Mouse (Mus musculus) olfactory bulb, adult 2 months (tissue): Measurements from ENCODE around the gene Scfd2. TPM values are rescaled to one million over a fixed set of nuclear protein-coding genes. Genes with fewer than 3 reads are reported as not detected.

Source experiments
- H3K27ac ChIP-seq: fragments of 200-500 bp; 2 replicates; pipeline ENCODE4 v1.5.1; 2012; ENCODE audit warnings: low read depth, low read length; ENCODE audit not compliant: insufficient read depth
- H3K4me1 ChIP-seq: fragments of 200-500 bp; 2 replicates; pipeline ENCODE4 v1.6.1; 2012; ENCODE audit warnings: low read length; ENCODE audit not compliant: control insufficient read depth, insufficient read depth
- H3K4me3 ChIP-seq: fragments of 200-500 bp; 2 replicates; pipeline ENCODE4 v1.5.1; 2012; ENCODE audit warnings: mild to moderate bottlenecking, low read depth, low read length, moderate library complexity; ENCODE audit not compliant: insufficient read depth
- CTCF ChIP-seq: fragments of 200-500 bp; IDR thresholded peaks from 2 replicates; pipeline ENCODE4 v1.5.1; 2012; ENCODE audit warnings: low read depth, mild to moderate bottlenecking, low read length, moderate library complexity; ENCODE audit not compliant: insufficient read depth
- POLR2A ChIP-seq: fragments of 200-500 bp; IDR thresholded peaks from 2 replicates; pipeline ENCODE4 v1.6.1; 2012; ENCODE audit warnings: mild to moderate bottlenecking, low read depth, low read length, moderate library complexity; ENCODE audit not compliant: insufficient read depth
- WGBS: fragments of 180-500 bp; shearing (Covaris S2); methylation state at CpG from one replicate; pipeline ENCODE4 v1.1.7; 2018; 5-methylcytosine and 5-hydroxymethylcytosine counted together
- polyA plus RNA-seq: library from polyadenylated mRNA; stranded (reverse); fragments of >200 nt; gene quantifications from 2 replicates; pipeline ENCODE4 v1.2.4, GENCODE M21; 2012; ENCODE audit warnings: low replicate concordance; ENCODE audit not compliant: missing spikeins, insufficient read depth, insufficient read length

Gene Scfd2
- polyA plus RNA-seq, 1 experiment, result not detected

DNA sequence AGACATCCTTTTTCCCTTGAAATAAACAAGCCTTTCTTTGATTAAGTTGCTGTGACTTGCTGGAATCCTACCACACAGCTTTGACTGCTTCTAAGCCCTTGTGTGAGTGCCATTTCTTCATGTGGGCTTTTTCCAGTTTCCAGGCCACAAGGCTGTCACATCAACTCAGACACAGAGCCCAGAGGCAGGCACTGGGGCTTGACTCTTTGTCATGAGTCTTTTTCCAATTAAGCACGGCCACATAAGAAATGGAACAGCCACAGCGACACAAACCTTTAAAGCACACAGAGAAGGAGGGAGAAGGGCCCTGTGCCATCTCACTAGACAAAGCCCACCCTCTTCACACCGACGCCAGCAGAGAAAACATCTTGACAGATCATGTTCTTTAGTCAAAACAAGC, 313.0 kb downstream of the Scfd2 start:
- no peak overlapping the region for H3K27ac ChIP-seq
- H3K4me3 ChIP-seq, result no peak overlapping the region
- 0 out of 2 replicates have a peak, but pooled peaks cover 3% of the 10 kb centered on the region for H3K4me1 ChIP-seq
- 55% methylated on average over 4 of the region's 4 CpGs for WGBS
- no peak for TF ChIP-seq POLR2A
- TF ChIP-seq CTCF, result no peak

GRCm38 (mm10) chr5:74215125-74215524, 316.4 kb downstream of the Scfd2 start:
- Histone ChIP-seq H3K4me1 (0 out of 2 replicates have a peak, but pooled peaks cover 5% of the 10 kb centered on the region), H3K4me3 (no peak overlapping the region), H3K27ac (no peak overlapping the region)
- TF ChIP-seq POLR2A, result no peak
- TF ChIP-seq CTCF, result no peak
- WGBS, result 29% methylated on average over 4 of the region's 4 CpGs

DNA sequence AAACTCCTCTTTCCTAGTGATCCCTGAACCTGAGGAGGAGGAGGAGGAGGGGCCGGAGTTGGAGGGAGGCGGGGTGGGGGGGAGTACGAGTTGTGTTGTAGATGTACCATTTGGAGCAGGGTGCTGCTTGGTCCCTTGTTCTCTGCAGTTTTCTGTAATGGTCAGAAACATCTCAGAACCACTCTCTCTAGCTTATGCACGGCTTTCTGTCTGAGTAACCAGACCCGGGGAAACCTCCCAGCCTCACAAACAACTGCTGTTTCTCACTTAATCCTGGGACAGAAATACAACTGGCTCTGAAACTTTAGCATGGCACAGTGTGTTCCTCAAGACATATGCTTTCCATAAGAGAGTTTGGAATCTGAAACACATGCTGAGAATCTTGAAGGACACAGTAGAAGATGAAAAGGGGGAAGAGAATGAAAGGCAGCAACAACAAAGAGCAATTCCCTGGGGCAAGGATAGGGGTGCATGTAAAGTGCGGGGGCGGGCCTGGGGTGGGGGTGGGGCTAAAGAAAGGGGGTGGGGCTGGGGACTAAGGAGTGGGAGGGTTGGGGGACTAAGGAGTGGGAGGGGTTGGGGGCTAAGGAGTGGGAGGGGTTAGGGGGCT, 317.0 kb downstream of the Scfd2 start:
- WGBS, result 33% methylated on average over 7 of the region's 7 CpGs
- Histone ChIP-seq H3K4me1 (0 out of 2 replicates have a peak, but pooled peaks cover 5% of the 10 kb centered on the region), H3K27ac (no peak overlapping the region), H3K4me3 (no peak overlapping the region)
- TF ChIP-seq CTCF, result no peak

GRCm38 (mm10) chr5:74211346-74211745, 320.2 kb downstream of the Scfd2 start:
- TF ChIP-seq POLR2A (no peak), CTCF (no peak)
- 81% methylated on average over 11 of the region's 11 CpGs for WGBS
- H3K27ac ChIP-seq, result no peak overlapping the region
- H3K4me1 ChIP-seq, result peaks cover 12% of the 10 kb centered on the region
- H3K4me3 ChIP-seq, result no peak overlapping the region

DNA sequence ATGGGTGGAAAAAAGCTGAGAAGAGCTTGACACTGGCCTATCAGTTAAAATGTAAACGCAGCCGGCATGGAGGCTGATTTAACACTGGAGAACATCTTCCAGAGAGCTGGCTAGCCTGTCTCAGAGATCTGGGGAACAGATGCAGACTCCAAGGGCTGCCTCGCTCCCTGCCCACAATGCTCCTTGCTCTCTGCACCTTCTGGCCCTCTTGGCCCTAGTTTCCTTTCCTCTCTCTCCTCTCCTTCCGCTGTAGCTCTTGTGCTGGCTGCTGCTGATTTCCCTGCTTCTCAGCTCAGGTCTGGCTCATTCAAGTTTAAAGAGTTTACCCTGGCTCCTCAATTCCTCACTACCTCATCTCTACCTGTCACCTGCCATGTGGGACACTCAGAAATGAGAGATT, 321.9 kb downstream of the Scfd2 start:
- 91% methylated on average over 4 of the region's 4 CpGs for WGBS
- no peak overlapping the region for H3K27ac ChIP-seq
- TF ChIP-seq POLR2A, result no peak
- no peak for TF ChIP-seq CTCF
- no peak overlapping the region for H3K4me3 ChIP-seq
- peaks cover 13% of the 10 kb centered on the region for H3K4me1 ChIP-seq

DNA sequence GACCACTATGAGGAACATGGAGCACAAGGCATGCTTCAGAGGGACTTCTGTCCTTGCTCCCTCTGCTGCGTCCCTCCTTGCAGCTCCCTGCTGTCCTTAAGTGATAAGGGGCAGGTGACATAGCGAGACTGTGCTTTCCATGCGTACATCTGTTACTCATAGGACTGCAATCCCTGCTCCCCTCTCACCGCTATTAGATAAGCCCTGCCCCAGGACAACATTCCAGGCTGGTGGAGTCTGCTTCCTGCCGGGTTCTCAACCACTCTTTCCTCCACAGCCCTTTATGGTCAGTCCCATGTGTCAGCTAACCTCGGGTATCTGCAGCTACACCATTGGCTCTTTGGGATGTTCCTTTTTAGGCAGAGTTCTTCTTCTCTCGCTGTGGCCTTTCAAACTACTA, 323.1 kb downstream of the Scfd2 start:
- Histone ChIP-seq H3K27ac (no peak overlapping the region), H3K4me1 (peaks cover 13% of the 10 kb centered on the region), H3K4me3 (no peak overlapping the region)
- 84% methylated on average over 7 of the region's 7 CpGs for WGBS
- TF ChIP-seq CTCF, result no peak
- TF ChIP-seq POLR2A, result no peak

- TF ChIP-seq POLR2A, result no peak
- no peak for TF ChIP-seq CTCF
- WGBS, result 54% methylated on average over 3 of the region's 3 CpGs
- Histone ChIP-seq H3K4me1 (peaks cover 15% of the 10 kb centered on the region), H3K4me3 (no peak overlapping the region), H3K27ac (no peak overlapping the region; the same call in 1 of the 2 replicates)
Observed at GRCm38 (mm10) chr5:74207209-74207608, 324.4 kb downstream of the Scfd2 start.

GRCm38 (mm10) chr5:74206649-74207048, 324.9 kb downstream of the Scfd2 start:
- Histone ChIP-seq H3K4me1 (peaks cover 20% of the 10 kb centered on the region), H3K27ac (no peak overlapping the region), H3K4me3 (no peak overlapping the region)
- 91% methylated on average over 7 of the region's 7 CpGs for WGBS
- TF ChIP-seq CTCF (no peak), POLR2A (no peak)

DNA sequence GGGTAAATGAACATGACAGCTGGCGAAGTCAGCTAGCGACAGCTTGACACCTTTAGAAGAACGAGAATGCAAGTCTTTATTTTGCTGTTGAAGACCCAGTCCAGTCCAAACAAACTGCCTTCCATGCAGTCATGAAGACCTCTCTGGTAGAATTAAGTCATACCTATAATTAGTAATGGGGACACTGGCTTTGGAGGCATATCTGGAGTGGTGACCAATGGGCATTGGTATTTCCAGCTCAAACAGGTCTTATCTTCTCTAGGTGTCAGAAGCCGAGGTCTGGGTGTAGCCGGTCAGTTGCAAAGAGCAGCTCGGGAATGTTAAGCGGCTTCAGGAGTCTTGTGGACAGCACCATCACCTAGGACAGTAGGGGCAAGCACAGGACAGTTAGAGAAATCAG, 325.5 kb downstream of the Scfd2 start:
- no peak overlapping the region for H3K4me3 ChIP-seq
- 92% methylated on average over 7 of the region's 7 CpGs for WGBS
- H3K4me1 ChIP-seq, result peaks cover 22% of the 10 kb centered on the region
- no peak for TF ChIP-seq POLR2A
- H3K27ac ChIP-seq, result no peak overlapping the region

DNA sequence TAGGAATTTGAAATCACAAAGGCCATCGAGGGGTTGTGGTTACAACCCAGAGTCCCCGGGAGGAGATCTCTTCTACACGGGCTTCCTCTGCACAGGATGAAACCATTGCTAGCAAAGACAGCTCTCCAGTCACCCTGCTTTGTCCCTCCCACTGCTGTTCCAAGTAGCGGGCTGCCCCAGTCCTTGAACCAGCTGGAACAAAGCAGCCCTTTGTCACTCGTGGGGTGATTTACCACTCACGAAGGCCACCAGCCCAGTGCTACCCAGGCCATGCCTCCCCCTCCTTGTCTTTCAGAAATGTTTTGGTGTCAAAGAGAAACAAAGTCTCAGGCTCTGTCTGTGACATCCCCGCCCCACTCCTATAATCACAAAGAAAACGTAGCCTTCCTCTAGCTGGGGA, 326.1 kb downstream of the Scfd2 start:
- TF ChIP-seq CTCF (no peak), POLR2A (no peak)
- Histone ChIP-seq H3K4me1 (peaks cover 24% of the 10 kb centered on the region), H3K4me3 (no peak overlapping the region), H3K27ac (no peak overlapping the region)
- 49% methylated on average over 8 of the region's 8 CpGs for WGBS
